Mouse (Mus musculus): ENCODE measurements at regions not wholly inside any gene's neighbourhood (a gene's known extent, or its start where the extent isn't known, plus 50 kb on each side); places are given as distances from the start of the nearest gene placed in this dataset.

DNA sequence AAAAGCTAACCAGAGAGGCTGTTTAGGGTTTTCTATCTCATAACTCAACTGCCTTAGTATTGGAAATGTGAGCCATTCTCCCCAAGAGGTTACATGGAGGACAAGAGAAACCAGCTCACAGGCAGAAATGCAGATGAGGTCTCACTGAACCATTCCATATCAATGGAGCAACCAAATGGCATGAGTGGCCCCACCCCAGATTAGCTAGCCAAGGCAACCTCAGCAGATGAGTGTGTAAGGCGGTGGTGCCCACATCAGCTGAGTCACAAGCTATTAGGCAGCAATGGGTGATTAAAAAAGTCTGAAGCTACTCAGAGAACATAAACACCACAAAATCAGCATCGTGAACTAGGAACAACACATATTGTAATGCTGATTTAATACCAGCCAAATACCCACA lies 133.2 kb downstream of the Lpin1 start:
- no peak for DNase-seq (ENCODE audit: low spot score in 2 of 2)

DNA sequence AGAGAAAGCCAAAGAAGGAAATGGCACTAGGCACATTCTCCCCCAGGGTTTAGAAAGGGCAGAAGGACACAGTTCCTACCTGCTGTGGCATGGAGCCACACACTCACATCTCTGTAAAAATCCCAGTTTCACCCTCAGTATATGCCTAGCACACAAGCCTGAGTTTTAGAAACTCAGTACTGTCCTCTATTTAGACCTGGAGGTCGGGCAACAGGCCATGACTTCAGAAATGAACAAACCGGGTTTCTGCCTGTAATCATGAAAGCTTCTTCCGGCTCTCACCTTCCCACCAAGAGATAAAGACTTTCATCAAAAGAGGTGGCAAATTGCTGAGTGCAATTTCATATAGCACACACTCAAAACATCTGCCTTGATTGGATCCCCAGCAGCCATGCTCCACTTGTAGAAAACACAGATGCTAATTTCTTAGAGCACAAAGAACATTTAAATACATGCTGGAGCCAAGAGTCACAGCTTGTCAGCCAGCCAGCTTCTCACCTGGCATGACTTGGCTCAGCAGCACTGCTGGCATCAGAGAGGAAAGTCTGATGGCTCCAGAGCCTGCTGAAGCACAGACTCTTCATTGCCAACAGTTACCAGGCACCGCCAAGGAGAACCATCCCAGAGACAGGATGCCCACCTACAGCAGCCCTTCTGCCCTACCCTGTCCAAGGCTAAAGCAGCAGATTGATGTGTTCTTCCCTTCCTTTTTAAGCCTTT lies 136.2 kb downstream of the Lpin1 start:
- DNase-seq (ENCODE audit: low spot score in 2 of 2): peak; percentile 10 to 13

DNA sequence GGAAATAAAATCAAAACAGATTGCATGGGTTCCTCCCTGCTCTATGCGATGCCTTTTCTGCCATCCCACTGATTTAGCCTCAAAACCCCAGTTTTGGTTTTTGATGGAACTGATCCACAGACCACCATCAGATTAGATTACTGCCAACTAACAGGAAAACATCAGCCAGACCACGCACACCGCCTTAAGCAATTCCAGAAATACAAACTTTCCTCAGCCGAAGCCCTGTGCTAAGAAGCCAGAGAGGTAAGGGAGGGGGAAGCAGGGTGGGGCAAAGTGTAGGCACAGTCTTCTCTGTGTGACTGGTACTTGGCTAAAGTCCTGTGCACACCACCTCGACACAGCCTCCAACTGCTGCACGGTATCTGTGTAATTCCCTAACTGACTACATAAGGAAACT lies 153.3 kb downstream of the Lpin1 start:
- no peak for DNase-seq (ENCODE audit: low spot score in 2 of 2)

DNA sequence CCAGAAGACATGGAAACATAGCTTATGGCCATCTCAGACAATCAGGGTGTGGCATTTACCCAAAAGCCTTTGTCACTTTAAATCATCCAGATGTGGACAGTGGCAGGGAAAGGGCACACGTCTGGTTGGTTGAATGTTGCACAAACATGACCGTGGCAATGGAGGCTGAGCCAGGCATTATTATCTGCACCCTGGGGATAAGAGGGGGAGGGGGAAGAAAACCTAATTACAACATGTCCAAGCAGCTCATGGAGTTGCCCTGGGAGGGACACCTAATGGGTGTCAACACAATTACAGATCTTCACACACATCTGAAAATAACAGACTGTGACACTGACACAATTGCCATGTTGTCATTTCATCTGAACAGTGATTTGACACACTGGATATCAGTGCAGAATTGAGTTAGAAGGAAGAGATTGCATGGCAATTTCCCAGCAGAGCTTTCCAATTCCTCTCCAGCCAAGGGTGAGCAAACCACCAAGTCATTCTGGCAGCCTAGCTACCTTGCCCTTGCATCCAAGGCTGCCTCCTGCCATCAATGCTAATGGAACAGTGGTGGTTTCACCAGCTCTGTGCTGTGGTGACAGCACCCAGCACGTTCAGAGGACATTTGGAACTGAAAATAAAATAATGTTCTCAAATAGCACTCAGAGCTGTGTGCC lies 159.9 kb downstream of the Lpin1 start:
- DNase-seq (ENCODE audit: low spot score in 2 of 2): no peak

DNA sequence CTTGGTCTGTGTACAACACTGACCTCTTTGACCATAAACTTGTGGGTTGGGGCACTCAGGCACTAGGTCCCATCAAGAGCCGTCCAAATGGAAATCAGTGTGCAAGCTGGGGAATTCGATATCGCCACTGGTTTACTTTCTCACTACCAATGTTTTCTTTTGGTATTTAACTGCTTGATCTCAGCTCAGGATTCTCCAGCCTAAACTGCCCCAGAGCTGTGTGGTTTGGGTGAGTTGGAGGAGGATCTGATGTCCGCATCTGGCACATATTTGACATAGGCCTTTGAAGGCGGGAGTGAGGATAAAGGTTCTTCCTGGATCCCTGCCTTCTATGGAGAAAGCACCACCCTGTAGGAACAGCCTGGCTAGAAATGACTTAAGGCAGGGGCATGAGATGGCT lies 172.0 kb downstream of the Lpin1 start:
- DNase-seq (ENCODE audit: low spot score in 2 of 2): no peak

DNA sequence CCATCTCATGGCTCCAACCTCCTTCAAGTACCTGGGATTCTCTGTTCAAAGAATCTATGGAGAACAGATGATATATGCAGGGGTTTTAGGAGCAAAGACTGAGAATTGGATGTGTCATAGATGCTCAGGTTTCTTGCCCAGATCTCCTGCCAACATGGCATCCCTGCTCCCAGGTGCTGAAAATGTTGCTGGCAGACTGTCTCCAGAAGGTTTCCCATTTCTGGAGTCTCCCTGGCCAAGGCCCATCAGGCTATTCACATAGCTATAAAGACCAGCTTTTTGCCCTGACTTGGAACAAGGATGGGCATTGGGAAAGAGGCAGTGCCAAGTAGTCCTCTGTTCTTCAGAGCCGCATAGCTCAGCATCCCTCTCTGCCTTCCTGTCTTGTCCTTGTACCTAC lies 173.8 kb downstream of the Lpin1 start:
- DNase-seq (ENCODE audit: low spot score in 2 of 2): no peak

DNA sequence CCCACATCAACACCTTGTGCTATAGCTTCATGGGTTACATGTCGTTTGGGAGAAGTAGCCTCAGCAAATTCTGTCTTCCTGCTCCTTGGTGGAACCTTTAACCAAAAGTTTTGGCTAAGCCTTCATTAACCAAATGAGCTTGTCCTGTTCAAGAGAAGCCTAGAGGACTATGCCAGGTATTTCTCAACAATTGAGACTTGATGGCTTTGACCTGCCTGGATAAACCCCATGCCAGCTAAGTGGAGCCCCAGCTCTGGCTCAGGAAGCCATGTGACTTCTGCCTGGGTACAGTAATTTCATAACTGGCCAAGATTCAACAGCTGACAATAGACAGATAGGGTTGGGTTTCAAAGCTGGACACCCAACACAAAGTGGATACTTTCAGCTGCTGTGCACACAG lies 174.5 kb downstream of the Lpin1 start:
- no peak for DNase-seq (ENCODE audit: low spot score in 2 of 2)

DNA sequence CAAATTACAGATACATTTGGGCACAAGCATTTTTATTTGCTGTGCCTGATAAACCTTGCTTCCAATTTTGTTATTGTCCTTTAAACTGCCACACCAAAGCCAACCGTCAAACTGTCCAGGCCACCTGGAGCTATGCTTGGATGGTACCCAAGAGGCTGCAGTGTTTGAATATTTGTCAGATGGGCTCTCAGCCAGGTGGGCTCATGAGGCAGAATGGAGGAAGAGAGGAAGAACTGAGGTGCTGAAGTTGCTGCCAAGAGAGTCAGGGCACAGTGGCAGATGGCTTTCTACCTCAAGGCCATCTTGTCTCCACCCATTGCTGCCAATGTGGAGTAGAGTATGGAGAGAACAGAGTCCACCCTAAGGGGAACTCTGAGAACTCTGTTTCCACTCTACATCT lies 176.0 kb downstream of the Lpin1 start:
- DNase-seq (ENCODE audit: low spot score in 2 of 2): no peak

DNA sequence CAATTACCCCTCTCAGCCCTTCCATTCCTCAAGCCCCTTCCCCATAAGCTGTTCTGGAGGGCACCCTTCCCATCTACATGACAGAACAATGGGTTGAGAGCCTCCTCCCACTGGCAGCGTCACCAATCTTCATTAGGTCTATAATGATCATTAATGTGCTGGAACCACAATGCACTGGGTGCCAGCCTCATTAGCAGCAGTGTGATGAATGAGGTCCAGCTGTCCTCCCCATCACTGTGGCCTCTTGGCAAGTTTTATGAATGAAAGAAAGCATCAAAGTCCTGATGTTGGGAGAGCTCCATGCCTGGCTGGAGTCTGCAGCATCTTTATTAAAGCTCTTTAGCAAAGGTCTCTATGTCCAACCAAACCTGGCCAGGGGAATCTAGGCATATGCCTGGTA lies 176.5 kb downstream of the Lpin1 start:
- peak in 1 of 2 experiments; percentile 14 for DNase-seq (ENCODE audit: low spot score in 2 of 2)

DNA sequence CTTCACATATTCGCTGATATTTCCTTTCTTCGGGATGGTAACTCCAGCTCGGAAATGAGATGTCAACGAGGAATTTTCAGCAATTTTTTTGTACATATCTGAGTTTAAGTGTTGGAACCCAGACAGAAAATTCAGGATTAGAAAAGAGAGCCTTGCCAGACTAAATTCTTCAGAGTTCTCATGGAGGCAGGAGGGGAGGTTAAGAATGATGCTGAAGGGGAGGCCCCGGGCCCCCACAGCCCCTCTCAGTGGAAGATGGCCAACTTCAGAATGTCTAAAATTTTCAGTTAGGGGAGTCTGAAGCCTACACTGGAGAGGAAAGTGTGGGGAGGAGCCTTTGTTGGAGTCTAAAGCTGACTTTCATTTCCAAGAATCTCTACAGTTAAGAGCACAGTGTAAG lies 184.8 kb downstream of the Lpin1 start:
- DNase-seq (ENCODE audit: low spot score in 2 of 2): no peak

DNA sequence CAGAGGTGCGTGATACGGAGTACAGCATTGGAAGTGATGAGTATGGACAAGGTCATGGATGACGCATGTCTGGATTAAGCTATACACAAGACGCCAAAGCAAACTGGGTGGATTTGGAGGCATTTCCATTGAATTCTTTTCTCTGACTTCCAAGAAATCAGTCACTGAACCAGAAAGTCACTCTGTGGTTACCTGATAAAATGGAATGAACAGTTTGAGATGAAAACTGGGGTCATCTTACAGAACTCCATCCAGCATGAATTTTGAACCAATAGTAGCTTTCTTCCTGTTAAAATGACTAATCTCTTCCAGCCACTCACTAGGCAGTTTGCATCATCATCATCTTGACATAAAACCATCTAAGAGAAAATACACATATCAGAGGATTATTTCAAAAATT lies 186.2 kb downstream of the Lpin1 start:
- no peak for DNase-seq (ENCODE audit: low spot score in 2 of 2)

DNA sequence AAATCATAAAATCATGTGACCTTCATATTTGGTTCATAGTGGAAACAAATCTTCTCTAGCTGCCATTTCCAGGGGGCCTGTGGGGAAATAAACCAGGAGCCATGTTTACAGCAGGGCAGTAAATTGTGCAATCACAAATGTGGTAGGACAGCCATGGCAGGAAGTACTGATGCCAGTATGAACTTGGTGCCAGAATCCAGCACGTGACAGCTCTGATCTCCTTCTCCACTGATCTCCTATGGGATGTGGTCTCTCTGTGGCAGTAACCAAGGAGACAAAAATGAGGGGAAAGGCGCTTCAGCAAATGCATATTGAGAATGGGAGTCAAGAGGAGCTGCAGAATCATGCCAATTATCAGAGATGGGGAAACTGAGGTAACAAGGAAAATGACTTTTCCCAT lies 215.0 kb downstream of the Lpin1 start:
- no peak for DNase-seq (ENCODE audit: low spot score in 2 of 2)

DNA sequence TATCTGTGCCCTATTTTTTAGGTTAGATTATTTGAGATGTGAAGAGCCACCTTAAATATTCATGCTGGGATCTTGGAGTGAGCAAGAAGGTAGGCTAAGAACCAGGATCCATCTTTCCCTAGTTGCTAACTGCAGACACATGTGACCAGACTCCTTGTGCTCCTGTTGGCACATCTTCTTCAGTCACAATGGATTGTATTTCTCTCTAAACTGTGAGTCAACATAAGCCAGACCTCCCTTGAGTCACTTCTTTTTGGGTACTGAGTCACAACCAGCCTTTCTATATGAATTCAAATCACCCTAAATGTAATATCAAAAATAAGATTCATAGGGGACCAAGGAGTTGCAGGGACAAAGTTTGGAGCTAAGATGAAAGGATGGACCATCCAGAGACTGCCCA lies 217.9 kb downstream of the Lpin1 start:
- no peak for DNase-seq (ENCODE audit: low spot score in 2 of 2)

DNA sequence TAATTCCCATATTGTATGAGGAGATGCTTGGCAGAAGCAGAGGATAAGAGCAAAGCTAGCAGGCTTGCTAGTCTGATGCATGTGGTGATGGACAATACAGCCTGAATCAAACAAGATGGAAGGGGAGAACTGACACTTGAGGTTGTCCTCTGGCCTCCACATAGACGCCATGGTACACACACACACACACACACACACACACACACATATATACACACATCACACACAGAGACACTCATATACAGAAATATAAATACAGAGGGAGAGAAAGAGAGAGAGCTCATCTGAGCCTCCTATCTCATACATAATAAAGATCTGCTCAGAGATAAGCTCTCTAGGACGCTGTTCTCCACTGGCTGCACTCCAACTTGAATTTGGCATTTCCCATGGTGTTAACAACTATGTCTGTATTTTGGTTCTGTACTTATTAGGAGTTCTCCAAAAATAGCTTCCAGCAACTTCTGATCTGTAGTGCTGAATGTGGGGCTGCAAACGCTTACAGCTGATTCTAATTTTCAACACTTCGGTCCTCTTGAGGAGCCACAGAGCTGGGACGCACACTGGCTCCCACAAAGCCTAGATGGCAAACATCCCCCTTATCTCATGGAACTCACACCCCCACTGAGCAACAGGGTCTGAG lies 219.0 kb downstream of the Lpin1 start:
- DNase-seq (ENCODE audit: low spot score in 2 of 2): peak; percentile 27 to 37

DNA sequence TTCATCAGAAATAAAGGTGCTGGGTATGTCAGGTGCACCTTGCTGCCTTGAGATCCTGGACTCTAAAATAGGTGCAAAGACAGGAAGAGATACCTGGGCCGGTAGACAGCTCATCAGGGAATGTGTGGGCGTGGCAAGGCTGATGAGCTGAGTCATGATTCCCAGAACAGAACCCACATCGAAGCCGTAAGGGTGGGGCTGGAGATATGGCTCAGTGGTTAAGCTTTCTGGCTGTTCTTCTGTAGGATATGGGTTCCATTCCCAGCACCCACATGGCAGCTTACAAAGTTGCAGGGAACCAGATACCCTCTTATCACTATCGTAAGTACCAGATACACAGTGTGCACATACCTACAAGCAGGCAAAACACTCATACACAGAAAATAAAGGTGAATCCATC lies 219.6 kb downstream of the Lpin1 start:
- DNase-seq (ENCODE audit: low spot score in 2 of 2): no peak

DNA sequence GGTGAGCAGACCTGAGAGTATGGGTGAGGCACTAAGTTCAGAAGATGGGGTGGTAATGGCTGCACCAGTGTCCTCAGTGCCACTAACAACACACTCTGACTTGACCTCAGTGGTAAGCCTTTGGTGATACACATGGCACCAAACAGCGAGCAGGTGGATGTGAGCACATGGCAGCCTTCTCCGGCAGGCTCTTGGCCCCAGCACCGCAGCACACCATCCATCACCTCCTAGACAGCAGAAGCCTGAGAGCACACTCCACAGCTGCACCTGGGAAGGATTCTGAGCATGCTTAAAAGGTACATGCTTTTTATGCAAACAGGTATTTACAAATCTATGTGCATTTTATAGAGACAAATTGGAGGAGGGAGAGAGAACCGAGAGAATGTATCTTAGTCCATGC lies 223.7 kb downstream of the Lpin1 start:
- DNase-seq (ENCODE audit: low spot score in 2 of 2): no peak

DNA sequence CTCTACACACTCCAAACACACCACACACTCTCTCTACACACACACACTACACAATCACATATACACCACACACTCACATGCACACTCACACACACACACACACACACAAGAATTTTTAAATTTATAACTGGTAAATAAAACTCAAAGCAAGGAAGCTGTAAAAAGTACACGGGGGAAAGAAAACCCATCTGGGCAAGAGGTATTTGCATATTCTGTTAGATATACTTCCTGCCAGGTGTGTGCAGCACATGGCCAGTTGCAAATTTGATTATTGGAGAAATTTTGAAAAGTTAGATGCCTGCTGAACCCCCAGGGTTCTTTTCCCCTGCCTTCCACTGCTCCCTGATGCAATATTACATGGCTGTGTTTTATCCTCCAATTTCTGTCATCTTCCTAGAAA lies 226.4 kb downstream of the Lpin1 start:
- no peak for DNase-seq (ENCODE audit: low spot score in 2 of 2)

DNA sequence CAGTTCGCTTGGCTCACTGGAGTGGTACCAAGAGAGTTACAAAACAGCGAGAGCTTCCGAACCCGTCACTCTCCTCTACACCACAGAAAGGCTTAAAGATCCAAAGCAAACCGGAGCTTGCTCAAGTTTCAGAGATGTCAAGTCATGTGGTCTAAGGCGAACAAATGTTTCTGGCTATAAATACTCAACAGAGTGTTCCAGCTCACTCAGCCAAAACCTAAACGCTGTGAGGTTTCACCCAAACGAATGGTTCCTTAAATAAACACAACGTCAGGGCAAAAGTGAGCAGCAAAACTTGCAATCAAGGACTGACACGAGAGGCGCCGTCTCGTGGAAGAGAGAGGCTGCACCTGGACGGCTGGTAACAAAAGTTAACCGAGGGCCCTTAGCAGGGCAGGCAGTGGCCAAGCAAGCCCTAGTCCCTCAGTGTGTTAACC lies 227.2 kb downstream of the Lpin1 start:
- no peak for DNase-seq (ENCODE audit: low spot score in 2 of 2)

DNA sequence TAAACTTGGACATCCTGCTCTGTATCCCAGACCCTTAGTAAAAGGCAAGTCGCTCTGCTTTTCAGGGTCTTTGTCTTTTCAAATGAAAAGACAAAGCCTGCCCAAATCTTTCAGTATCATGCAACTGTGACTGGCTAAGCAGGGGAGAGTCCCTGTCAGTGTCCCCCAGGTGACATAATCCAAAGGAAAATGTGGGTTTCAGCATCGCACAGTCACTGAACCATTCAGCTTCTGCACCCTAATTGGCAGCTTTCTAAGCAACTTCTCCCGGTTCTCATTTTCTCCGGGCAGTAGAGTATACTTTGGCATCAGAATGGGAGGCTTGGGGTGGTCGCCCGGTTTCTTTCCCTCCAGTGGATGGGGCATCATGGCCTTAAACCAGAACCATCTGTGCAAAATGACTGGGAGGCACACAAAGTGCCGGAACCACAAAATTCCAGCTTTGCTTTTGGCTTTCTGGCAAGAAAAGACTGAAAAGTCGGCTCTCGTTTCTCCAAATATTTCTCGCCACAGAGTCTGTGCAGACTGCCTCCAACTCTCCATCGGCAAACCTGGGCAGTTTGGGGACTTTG lies 228.3 kb downstream of the Lpin1 start:
- no peak for DNase-seq (ENCODE audit: low spot score in 2 of 2)

DNA sequence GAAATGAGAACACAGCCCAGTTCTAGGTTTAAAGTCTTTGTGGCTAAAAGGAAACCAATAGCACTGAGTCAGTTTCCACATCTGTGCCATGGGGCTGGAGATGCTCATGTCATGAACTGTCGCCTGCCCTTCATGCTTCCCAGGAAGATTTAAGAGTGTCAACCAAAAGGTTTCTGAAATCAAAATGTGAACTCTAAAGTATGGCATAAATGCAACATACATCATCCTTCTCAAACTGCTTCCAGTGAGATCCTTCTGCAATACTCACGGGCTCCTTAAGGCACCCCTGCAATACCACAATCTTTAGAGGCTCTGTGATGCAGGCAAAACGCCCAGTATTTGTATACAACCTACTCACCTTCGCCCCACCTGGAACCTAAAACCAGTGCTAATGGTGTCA lies 229.7 kb downstream of the Lpin1 start:
- no peak for DNase-seq (ENCODE audit: low spot score in 2 of 2)

DNA sequence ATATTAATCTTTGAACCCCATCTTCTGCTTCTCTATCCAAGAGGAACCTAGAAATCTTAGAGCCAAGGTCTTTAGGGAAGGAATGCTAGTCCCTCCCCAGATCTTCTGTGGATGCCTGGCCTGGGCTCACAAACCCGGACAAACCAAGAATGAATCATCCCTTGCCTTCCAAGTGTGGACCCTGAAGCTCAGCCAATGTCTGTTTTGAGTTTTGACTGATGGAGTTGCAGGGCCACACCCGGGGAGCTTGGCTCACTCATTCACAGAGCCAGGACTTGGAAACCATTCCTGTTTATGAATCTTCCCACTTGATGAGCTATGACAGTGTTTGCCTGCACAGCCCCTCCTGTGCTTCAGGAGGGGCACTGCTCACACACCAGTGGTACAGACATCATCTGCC lies 230.4 kb downstream of the Lpin1 start:
- DNase-seq (ENCODE audit: low spot score in 2 of 2): no peak

DNA sequence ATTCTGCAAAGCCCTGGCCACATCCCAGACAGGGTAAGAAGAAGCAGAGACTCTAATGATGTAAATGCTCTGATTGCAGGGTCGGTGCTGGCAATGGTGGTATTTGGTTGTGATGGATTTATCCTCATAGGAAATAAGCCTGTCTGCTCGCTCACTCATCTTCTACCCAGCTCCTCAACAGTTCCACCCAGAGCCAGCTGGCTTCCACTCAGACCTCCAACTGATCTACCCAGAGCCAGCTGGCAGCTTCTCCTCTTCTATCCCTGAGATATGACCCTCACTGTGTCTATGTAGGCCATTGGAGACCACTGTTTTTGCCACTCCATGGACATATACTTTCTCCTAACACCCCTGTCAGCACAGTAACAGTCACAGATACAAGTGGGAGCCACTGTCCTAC lies 231.4 kb downstream of the Lpin1 start:
- no peak for DNase-seq (ENCODE audit: low spot score in 2 of 2)

DNA sequence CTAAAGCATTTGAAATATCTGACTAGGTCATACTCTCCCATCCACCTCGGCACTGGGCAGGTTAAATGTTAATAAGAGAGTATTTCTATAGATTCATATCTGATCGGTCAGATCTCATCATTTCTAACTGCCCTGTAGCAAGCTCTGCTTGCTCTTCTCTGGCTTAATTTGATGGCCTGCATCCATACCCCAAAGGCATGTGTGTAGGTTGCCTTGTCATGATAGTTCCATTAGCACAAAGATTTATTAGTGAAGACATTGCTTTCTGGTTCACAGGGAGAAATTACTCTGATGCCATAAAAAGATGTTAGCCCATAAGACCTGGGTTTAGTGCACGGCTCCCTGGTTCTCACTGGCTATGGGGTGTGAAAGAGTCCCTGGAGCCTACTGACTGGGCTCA lies 232.3 kb downstream of the Lpin1 start:
- no peak for DNase-seq (ENCODE audit: low spot score in 2 of 2)

All from frontal cortex, postnatal 10 days (tissue).